Mouse (Mus musculus) embryonic fibroblast, embryonic 13.5 days (primary cell): Measurements from ENCODE around the gene Sipa1l3. TPM values are rescaled to one million over a fixed set of nuclear protein-coding genes. Genes with fewer than 3 reads are reported as not detected.

ENCODE experiments used
- H3K27ac ChIP-seq: 2 replicates; pipeline ENCODE4 v1.5.1; 2012; ENCODE audit warnings: low read length, control low read depth, inconsistent platforms; ENCODE audit not compliant: insufficient read depth
- H3K4me1 ChIP-seq: 2 replicates; pipeline ENCODE4 v1.6.1; 2011; ENCODE audit warnings: low read length; ENCODE audit not compliant: control insufficient read depth, insufficient read depth
- H3K4me3 ChIP-seq: 2 replicates; pipeline ENCODE4 v1.5.1; 2011; ENCODE audit warnings: mild to moderate bottlenecking, control low read depth, low read length; ENCODE audit not compliant: insufficient read depth
- CTCF ChIP-seq: IDR thresholded peaks from 2 replicates; pipeline ENCODE4 v1.5.1; 2011; ENCODE audit warnings: mild to moderate bottlenecking, control low read depth, low read length, moderate library complexity, borderline replicate concordance; ENCODE audit not compliant: insufficient read depth
- POLR2A ChIP-seq: IDR thresholded peaks from 2 replicates; pipeline ENCODE4 v1.6.1; 2011; ENCODE audit warnings: low read depth, mild to moderate bottlenecking, control low read depth, low read length, moderate library complexity
- polyA plus RNA-seq: library from polyadenylated mRNA; stranded (reverse); fragments of >200 nt; gene quantifications from 2 replicates; pipeline ENCODE4 v1.2.4, GENCODE M21; 2011; ENCODE audit warnings: low read depth; ENCODE audit not compliant: missing spikeins, insufficient read length

The Sipa1l3 gene
- polyA plus RNA-seq, 1 experiment = 22.0 TPM

GRCm38 (mm10) chr7:29465736-29466135 lies 52.7 kb downstream of the Sipa1l3 start:
- TF ChIP-seq CTCF = no peak
- no peak for TF ChIP-seq POLR2A
- no peak overlapping the region for H3K27ac ChIP-seq
- H3K4me3 ChIP-seq = no peak overlapping the region
- peaks cover 11% of the 10 kb centered on the region for H3K4me1 ChIP-seq

GRCm38 (mm10) chr7:29462820-29463219 lies 55.6 kb downstream of the Sipa1l3 start:
- peaks cover 9% of the 10 kb centered on the region for H3K4me1 ChIP-seq

DNA sequence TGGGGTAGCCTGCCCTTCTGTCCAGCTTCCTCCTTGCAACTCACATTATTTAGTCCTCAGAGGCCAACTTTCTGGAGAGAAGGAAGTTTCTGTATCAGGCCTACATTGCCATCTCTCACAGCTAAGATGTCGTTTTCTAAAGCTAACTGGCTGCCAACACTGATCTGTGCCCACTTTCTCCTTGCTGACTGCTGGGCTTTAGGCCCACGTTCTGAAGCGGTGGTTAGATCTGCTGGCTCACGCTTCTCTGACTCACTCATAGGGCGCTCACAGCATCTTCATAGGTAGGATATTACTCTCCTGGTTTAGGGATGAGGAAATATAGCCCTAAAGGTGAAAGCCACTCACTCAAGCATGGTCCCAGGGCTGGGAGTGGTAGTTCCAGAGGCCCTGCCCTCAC lies 56.3 kb downstream of the Sipa1l3 start:
- Histone ChIP-seq H3K27ac (no peak overlapping the region), H3K4me3 (no peak overlapping the region)

More at GRCm38 (mm10) chr7:29462820-29463219, 55.6 kb downstream of the Sipa1l3 start:
- Histone ChIP-seq H3K27ac (no peak overlapping the region), H3K4me3 (no peak overlapping the region)
- TF ChIP-seq CTCF (no peak), POLR2A (no peak)

DNA sequence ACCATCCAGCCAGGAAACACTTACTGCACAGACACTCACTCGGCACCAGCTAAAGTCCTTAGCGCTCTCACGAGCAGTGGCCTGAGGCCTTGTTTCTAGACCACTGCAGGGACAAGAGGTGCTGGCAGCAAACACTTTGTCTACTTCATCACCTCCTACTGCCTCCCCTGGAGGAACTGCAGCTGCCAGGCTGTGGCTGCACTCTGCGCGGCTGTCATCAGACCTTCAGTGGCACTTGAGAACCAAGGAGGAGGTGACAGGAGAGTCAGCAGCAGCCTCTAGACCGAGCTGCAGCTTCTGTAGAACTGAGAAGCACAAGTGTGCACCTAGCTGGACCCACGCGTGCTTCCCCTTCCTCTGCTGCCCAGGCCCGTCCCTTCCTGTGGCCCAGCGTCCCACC lies 56.9 kb downstream of the Sipa1l3 start:
- TF ChIP-seq POLR2A (no peak), CTCF (no peak)
- H3K27ac ChIP-seq = no peak overlapping the region
- H3K4me3 ChIP-seq = no peak overlapping the region
- H3K4me1 ChIP-seq = peaks cover 13% of the 10 kb centered on the region

More for the DNA sequence above, 56.3 kb downstream of the Sipa1l3 start:
- TF ChIP-seq CTCF = no peak
- H3K4me1 ChIP-seq = peaks cover 9% of the 10 kb centered on the region

GRCm38 (mm10) chr7:29458889-29459740 lies 59.3 kb downstream of the Sipa1l3 start:
- TF ChIP-seq POLR2A (no peak), CTCF (no peak)
- H3K4me1 ChIP-seq = peaks cover 17% of the 10 kb centered on the region
- peak overlapping the region; percentile 80; the same call in 1 of the 2 replicates for H3K27ac ChIP-seq
- H3K4me3 ChIP-seq = no peak overlapping the region

GRCm38 (mm10) chr7:29457772-29458171 lies 60.7 kb downstream of the Sipa1l3 start:
- Histone ChIP-seq H3K4me3 (no peak overlapping the region), H3K4me1 (peaks cover 27% of the 10 kb centered on the region), H3K27ac (peak overlapping the region; percentile 80)
- no peak for TF ChIP-seq CTCF
- TF ChIP-seq POLR2A = no peak

DNA sequence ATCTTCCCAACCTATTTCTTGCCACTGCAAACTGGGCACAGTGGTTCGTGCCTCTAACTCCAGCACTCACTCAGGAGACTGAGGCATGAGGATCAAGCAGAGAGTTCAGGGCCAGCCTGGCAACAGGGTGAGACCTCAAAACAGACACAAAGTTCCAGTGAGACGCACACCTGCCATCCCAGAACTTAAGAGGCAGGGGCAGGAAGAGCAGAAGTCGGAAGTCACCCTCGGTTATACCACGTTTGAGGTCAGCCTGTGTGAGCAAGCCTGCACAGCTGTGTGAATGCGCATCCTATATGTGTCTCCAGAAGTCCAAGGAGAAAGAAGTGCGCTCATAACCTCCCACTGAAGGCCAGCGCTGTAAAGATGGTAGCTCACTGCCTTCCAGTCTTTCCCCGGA lies 61.7 kb downstream of the Sipa1l3 start:
- peaks cover 37% of the 10 kb centered on the region for H3K4me1 ChIP-seq
- no peak for TF ChIP-seq CTCF
- no peak for TF ChIP-seq POLR2A
- H3K4me3 ChIP-seq = no peak overlapping the region
- no peak overlapping the region; the same call in 1 of the 2 replicates for H3K27ac ChIP-seq

DNA sequence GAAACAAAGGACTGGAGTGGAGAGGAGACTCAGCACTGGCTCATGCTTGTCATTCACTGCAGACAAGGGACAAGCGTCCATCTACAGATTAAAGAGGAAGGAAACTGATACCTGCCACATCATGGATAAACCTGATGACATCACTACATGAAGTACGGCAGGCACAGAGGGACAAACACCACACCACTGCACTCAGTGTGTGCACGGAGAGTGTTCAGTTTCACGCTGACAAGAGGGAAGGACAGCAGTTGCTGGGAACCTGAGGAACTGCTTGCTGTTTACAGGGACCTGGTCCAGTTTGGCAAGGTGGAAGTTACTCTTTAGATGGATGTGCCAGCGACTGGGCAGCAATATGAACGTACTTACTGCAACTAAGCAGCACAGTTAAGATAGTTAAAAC lies 62.9 kb downstream of the Sipa1l3 start:
- Histone ChIP-seq H3K27ac (no peak overlapping the region), H3K4me1 (peaks cover 37% of the 10 kb centered on the region)
- TF ChIP-seq CTCF (no peak), POLR2A (no peak)

GRCm38 (mm10) chr7:29454965-29455364 lies 63.5 kb downstream of the Sipa1l3 start:
- Histone ChIP-seq H3K27ac (no peak overlapping the region), H3K4me3 (no peak overlapping the region), H3K4me1 (peaks cover 38% of the 10 kb centered on the region)
- TF ChIP-seq POLR2A (no peak), CTCF (no peak)

More for the DNA sequence above, 62.9 kb downstream of the Sipa1l3 start:
- no peak overlapping the region for H3K4me3 ChIP-seq

GRCm38 (mm10) chr7:29452991-29453741 lies 65.3 kb downstream of the Sipa1l3 start:
- H3K4me3 ChIP-seq = no peak overlapping the region
- TF ChIP-seq POLR2A (no peak), CTCF (no peak)
- peaks cover 35% of the 10 kb centered on the region for H3K4me1 ChIP-seq
- H3K27ac ChIP-seq = peak overlapping the region; percentile 56
